In genomic region chr5:30711147-30712001, GRCm38 (mm10) we compare ENCODE assay signal across 2 mouse cellular contexts.
TF ChIP-seq lines count a peak whose summit lies in the region.

Gene Dpysl5 (plus strand): TSS chr5:30711564.

TF ChIP-seq in CH12.LX, 34 proteins besides CTCF, POLR2A, EP300 and RAD21 (continued from another document):
- TF ChIP-seq JUND (conservative IDR thresholded peaks at IDR 0.05; ENCODE audit: low read depth, low read length), result no peak
- 0 out of 2 replicates have a peak, but pooled peaks have one; percentile 18 for TF ChIP-seq IRF4 (IDR thresholded peaks at IDR 0.05; ENCODE audit: low read depth, low read length)
- 0 out of 2 replicates have a peak, but pooled peaks have one; percentile 7 for TF ChIP-seq TCF12 (IDR thresholded peaks at IDR 0.05; ENCODE audit: low read depth, low read length)
- no peak for TF ChIP-seq TBP (conservative IDR thresholded peaks at IDR 0.05; ENCODE audit: low read depth, low read length)
- TF ChIP-seq HCFC1 (IDR thresholded peaks at IDR 0.05; ENCODE audit: low read depth, low read length), result peak; percentile 66
- no peak for TF ChIP-seq JUN (IDR thresholded peaks at IDR 0.05; ENCODE audit: insufficient read depth, low read depth, low read length)
- 0 out of 2 replicates have a peak, but pooled peaks have one; percentile 38 for TF ChIP-seq MAZ (IDR thresholded peaks at IDR 0.05; ENCODE audit: low read depth, low read length)
- no peak for TF ChIP-seq ETS1 (conservative IDR thresholded peaks at IDR 0.05; ENCODE audit: low read depth, low read length)
- no peak for TF ChIP-seq SMC3 (IDR thresholded peaks at IDR 0.05; ENCODE audit: low read depth, low read length)
- no peak for TF ChIP-seq BHLHE40 (IDR thresholded peaks at IDR 0.05; ENCODE audit: low read depth, low read length)
- TF ChIP-seq MYC (IDR thresholded peaks at IDR 0.05; ENCODE audit: low read depth, low read length), result no peak
- TF ChIP-seq NRF1 (IDR thresholded peaks at IDR 0.05; ENCODE audit: low read depth, low read length), result no peak
- TF ChIP-seq RCOR1 (conservative IDR thresholded peaks at IDR 0.05; ENCODE audit: low read depth, low read length), result no peak
- TF ChIP-seq POLR2AphosphoS2 (IDR thresholded peaks at IDR 0.05; ENCODE audit: low read depth, low read length), result no peak
- no peak for TF ChIP-seq MEF2A (IDR thresholded peaks at IDR 0.05; ENCODE audit: borderline replicate concordance, low read depth, low read length)
- no peak for TF ChIP-seq GABPA (IDR thresholded peaks at IDR 0.05; ENCODE audit: insufficient replicate concordance, low read depth, low read length)
- no peak for TF ChIP-seq USF2 (conservative IDR thresholded peaks at IDR 0.05; ENCODE audit: low read depth, low read length)
- TF ChIP-seq ZKSCAN1 (IDR thresholded peaks at IDR 0.05; ENCODE audit: borderline replicate concordance, low read depth, low read length), result no peak
- no peak for TF ChIP-seq NELFE (IDR thresholded peaks at IDR 0.05; ENCODE audit: low read depth, low read length)
- no peak for TF ChIP-seq ZNF384 (IDR thresholded peaks at IDR 0.05; ENCODE audit: low read depth, low read length)
- TF ChIP-seq MAX (IDR thresholded peaks at IDR 0.05; ENCODE audit: low read length), result no peak
- TF ChIP-seq PAX5 (IDR thresholded peaks at IDR 0.05; ENCODE audit: low read length), result no peak
- TF ChIP-seq MAFK (IDR thresholded peaks at IDR 0.05; ENCODE audit: insufficient replicate concordance, low read length), result no peak
- 0 out of 2 replicates have a peak, but pooled peaks have one; percentile 44 for TF ChIP-seq UBTF (IDR thresholded peaks at IDR 0.05; ENCODE audit: low read depth, low read length)
- no peak for TF ChIP-seq E2F4 (IDR thresholded peaks at IDR 0.05; ENCODE audit: insufficient replicate concordance, low read depth, low read length)
- no peak for TF ChIP-seq ELF1 (IDR thresholded peaks at IDR 0.05; ENCODE audit: low read depth, low read length)
- no peak for TF ChIP-seq USF1 (IDR thresholded peaks at IDR 0.05; ENCODE audit: low read depth, low read length)
- TF ChIP-seq SIN3A (IDR thresholded peaks at IDR 0.05; ENCODE audit: low read length), result no peak
- TF ChIP-seq CHD1 (IDR thresholded peaks at IDR 0.05; ENCODE audit: low read depth, low read length), result no peak
- peak; percentile 69 for TF ChIP-seq CHD2 (IDR thresholded peaks at IDR 0.05; ENCODE audit: low read length)

TF ChIP-seq in myocyte, 11 proteins besides CTCF, POLR2A, EP300 and RAD21 (continued from another document):
- no peak for TF ChIP-seq MAX (IDR thresholded peaks at IDR 0.05; ENCODE audit: low read depth)
- TF ChIP-seq CEBPB (IDR thresholded peaks at IDR 0.05; ENCODE audit: insufficient read depth, poor library complexity, severe bottlenecking), result no peak
- no peak for TF ChIP-seq POLR2AphosphoS2 (IDR thresholded peaks at IDR 0.05; ENCODE audit: insufficient read length, low read depth)
- TF ChIP-seq TCF3 (IDR thresholded peaks at IDR 0.05; ENCODE audit: insufficient read length, low read depth), result no peak
- TF ChIP-seq SRF (IDR thresholded peaks at IDR 0.05; ENCODE audit: control insufficient read depth, insufficient read length, low read depth), result no peak
